In the genomic region with DNA sequence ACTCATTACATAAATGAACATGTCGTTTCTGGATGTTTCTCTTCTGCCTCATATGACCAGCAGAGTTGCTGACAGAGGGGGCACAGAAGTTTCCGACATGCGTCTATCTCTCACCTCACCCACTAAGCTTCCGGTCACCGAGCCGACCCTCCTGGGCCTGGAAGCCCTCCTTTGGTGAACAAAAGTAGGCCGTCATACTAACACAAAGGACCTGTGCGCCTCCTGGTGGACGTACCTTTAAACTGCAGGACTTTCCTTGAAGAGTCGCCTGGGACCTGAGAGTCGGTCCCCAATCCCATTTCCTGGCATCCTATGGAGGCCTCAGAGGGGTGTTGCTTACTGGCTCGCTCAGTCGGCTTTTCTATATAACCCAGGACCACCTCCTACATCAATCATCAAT, we compare ENCODE assay signal across 8 mouse cellular contexts. TPM values are rescaled to one million over a fixed set of nuclear protein-coding genes. Genes with fewer than 3 reads are reported as not detected.
A peak's percentile ranks its signal among the peaks of the same experiment; 100 is the strongest.
DNase-seq lines count a peak whose midpoint lies in the region; ATAC-seq and TF ChIP-seq lines count a peak whose summit lies in the region.

No protein-coding gene starts in this region.

- no peak overlapping the region for H3K27ac ChIP-seq in liver, postnatal 0 days (ENCODE audit: low read depth)

- no peaks in the 10 kb centered on the region for H3K36me3 ChIP-seq in liver, postnatal 0 days (replicated peaks; ENCODE audit: insufficient read depth, low read length)

- TF ChIP-seq EP300 in liver, postnatal 0 days (IDR thresholded peaks at IDR 0.05; ENCODE audit: low read depth), result no peak

- no peak overlapping the region for H3K9ac ChIP-seq in liver, postnatal 0 days (replicated peaks)

- WGBS in liver, postnatal 0 days (ENCODE audit: insufficient replicate concordance), result 9% methylated on average over 13 of the region's 13 CpGs

- H3K9me3 ChIP-seq in liver, postnatal 0 days (ENCODE audit: low read length), result no peaks in the 10 kb centered on the region

- H3K4me1 ChIP-seq in liver, postnatal 0 days (ENCODE audit: insufficient read depth), result peaks cover 15% of the 10 kb centered on the region

- peak; percentile 82 to 83 for DNase-seq in B cell, adult 2 months
- DNase-seq in T-cell, adult 2 months (ENCODE audit: low spot score), result peak; percentile 64
- peak; percentile 40 for DNase-seq in gastrocnemius, postnatal 25 days
- DNase-seq in kidney, postnatal 25 days, result peak; percentile 80 to 89
- peak; percentile 84 for DNase-seq in liver, postnatal 0 days
- peak; percentile 92 for DNase-seq in retina, postnatal 1 day
- DNase-seq in thymus, postnatal 36 days, result peak; percentile 74 to 78

- no peak overlapping the region for H3K4me3 ChIP-seq in liver, postnatal 0 days (ENCODE audit: low read depth, low read length)

- peak; percentile 53 for ATAC-seq in common myeloid progenitor, adult 5-6 weeks (replicated peaks; ENCODE audit: low read depth, poor library complexity, severe bottlenecking)
- ATAC-seq in liver, postnatal 0 days, result no peak

- no peaks in the 10 kb centered on the region for H3K27me3 ChIP-seq in liver, postnatal 0 days (ENCODE audit: insufficient read depth, low read length)

- TF ChIP-seq CTCF in liver, postnatal 0 days (IDR thresholded peaks at IDR 0.05; ENCODE audit: low read depth), result peak; percentile 95

- H3K4me2 ChIP-seq in liver, postnatal 0 days (ENCODE audit: low read depth, low read length), result no peak overlapping the region

RNA-seq across cellular contexts. Expression of gene 4930539E08Rik, which starts 11.3 kb away (rescaled TPM):
- total RNA-seq in common myeloid progenitor, adult 5-6 weeks (2017), result 1.0 and 1.6 TPM in 2 replicates
- not detected for total RNA-seq in gastrocnemius, postnatal 25 days (2021)
- 0.08 and 0.09 TPM in 2 replicates for polyA plus RNA-seq in liver, postnatal 0 days (2015; fragmentation: Nextera tagmentation; extraction: Ambion mirVana)

RNA-seq across cellular contexts. Expression of gene Pxt1, which starts 17.3 kb away (rescaled TPM):
- not detected in 2 replicates for total RNA-seq in common myeloid progenitor, adult 5-6 weeks (2017)
- not detected for total RNA-seq in gastrocnemius, postnatal 25 days (2021)
- polyA plus RNA-seq in liver, postnatal 0 days (2015; fragmentation: Nextera tagmentation; extraction: Ambion mirVana), result 0.14 and 0.29 TPM in 2 replicates

RNA-seq across cellular contexts. Expression of gene Kctd20, which starts 25.4 kb away (rescaled TPM):
- total RNA-seq in common myeloid progenitor, adult 5-6 weeks (2017), result 73.9 and 83.7 TPM in 2 replicates
- total RNA-seq in gastrocnemius, postnatal 25 days (2021), result 10 to 100 TPM; 25.9 to 34.0 TPM
- 38.6 and 39.5 TPM in 2 replicates for polyA plus RNA-seq in liver, postnatal 0 days (2015; fragmentation: Nextera tagmentation; extraction: Ambion mirVana)

Comparison
In these comparisons a context has a peak if more than half of its experiments do, and no peak if none do; other contexts are left out.
1. DNase-seq: peak in every context shown above with its lines; median percentile 92 in retina, postnatal 1 day; 84 in kidney, postnatal 25 days; 84 in liver, postnatal 0 days; 82 in B cell, adult 2 months; 76 in thymus, postnatal 36 days; 64 in T-cell, adult 2 months; 40 in gastrocnemius, postnatal 25 days.